Mouse (Mus musculus) forebrain, postnatal 0 days (tissue): ENCODE data around the gene Mpo. TPM values are rescaled to one million over a fixed set of nuclear protein-coding genes. Genes with fewer than 3 reads are reported as not detected.

Experiments
- ATAC-seq: fragments of 200-750 bp; cut with Nextera tagmentation; 2 replicates; pipeline ENCODE4 v1.8.0; 2017; ENCODE audit warnings: mild to moderate bottlenecking, moderate library complexity
- DNase-seq: peaks from one replicate; pipeline ENCODE4 v3.0.0-alpha.2; 2015
- H3K27ac ChIP-seq: fragments of 300-500 bp; sonication (generic); 2 replicates; pipeline ENCODE4 v1.5.1; 2014; ENCODE audit warnings: low read depth, mild to moderate bottlenecking, antibody characterized with exemption, low read length, moderate library complexity, mixed read lengths
- H3K27me3 ChIP-seq: fragments of 300-500 bp; sonication (generic); 2 replicates; pipeline ENCODE4 v1.6.1; 2014; ENCODE audit warnings: mild to moderate bottlenecking, low read length, mixed read lengths; ENCODE audit not compliant: insufficient read depth
- H3K36me3 ChIP-seq: fragments of 300-500 bp; sonication (generic); 2 replicates; pipeline ENCODE4 v1.6.1; 2014; ENCODE audit warnings: mild to moderate bottlenecking, moderate library complexity; ENCODE audit not compliant: insufficient read depth
- H3K4me1 ChIP-seq: fragments of 300-500 bp; sonication (generic); 2 replicates; pipeline ENCODE4 v1.6.1; 2014; ENCODE audit warnings: antibody characterized with exemption; ENCODE audit not compliant: insufficient read depth
- H3K4me2 ChIP-seq: fragments of 300-500 bp; sonication (generic); 2 replicates; pipeline ENCODE4 v1.6.1; 2014; ENCODE audit warnings: low read depth, mild to moderate bottlenecking, moderate library complexity
- H3K4me3 ChIP-seq: fragments of 300-500 bp; sonication (generic); 2 replicates; pipeline ENCODE4 v1.5.1; 2014; ENCODE audit warnings: low read depth, low read length, mixed read lengths
- H3K9ac ChIP-seq: fragments of 300-500 bp; sonication (generic); 2 replicates; pipeline ENCODE4 v1.6.1; 2014; ENCODE audit warnings: mild to moderate bottlenecking
- H3K9me3 ChIP-seq: fragments of 300-500 bp; sonication (generic); 2 replicates; pipeline ENCODE4 v1.6.1; 2016; ENCODE audit warnings: low read length
- CTCF ChIP-seq: sonication (generic); IDR thresholded peaks from 2 replicates; pipeline ENCODE4 v1.5.1; 2016; ENCODE audit warnings: antibody characterized with exemption, control low read depth, low read depth
- WGBS: fragments of 180-500 bp; shearing (Covaris S2); extraction: QIAGEN DNeasy Blood & Tissue Kit; methylation state at CpG from one replicate; pipeline ENCODE4 v1.1.7; 2014; 5-methylcytosine and 5-hydroxymethylcytosine counted together
- polyA plus RNA-seq: library from polyadenylated mRNA; unstranded; fragments of >200 nt; fragmentation: Nextera tagmentation; extraction: Ambion mirVana; gene quantifications from 2 replicates; pipeline ENCODE4 v1.2.1, GENCODE M21; 2015
- total RNA-seq: library from RNA; depleted of rRNA; stranded (reverse); fragments of >200 nt; gene quantifications from 2 replicates; pipeline ENCODE4 v1.2.3, GENCODE M21; 2014; rRNA removed

The Mpo gene
- total RNA-seq (0.33 and 0.46 TPM in 2 replicates), polyA plus RNA-seq (0.21 TPM in 1 of 2 replicates, not detected in the other)

DNA sequence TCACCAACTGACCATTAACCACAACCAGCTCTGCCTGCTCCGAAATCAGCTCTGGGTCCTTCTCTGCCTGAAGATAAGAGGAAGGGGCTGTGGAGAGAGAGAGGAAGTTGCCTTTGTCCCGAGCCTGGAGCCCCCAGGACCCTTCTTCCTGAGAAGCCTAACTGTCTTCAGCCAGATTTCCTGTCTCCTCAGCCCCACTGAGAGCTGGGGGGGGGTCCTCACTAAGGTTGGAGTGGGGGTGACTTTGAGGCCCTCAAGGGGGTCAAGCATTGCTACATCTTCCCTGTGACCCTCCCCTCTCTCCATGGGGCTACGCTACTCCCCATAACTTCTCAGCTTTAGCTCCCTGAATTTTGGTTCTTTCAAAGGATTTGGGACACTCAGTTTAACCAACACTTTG, at the start of gene Mpo:
Gene Mpo (plus strand): TSS at position 122 of the 400 bp plus-strand sequence.
- no peaks in the 10 kb centered on the region for H3K27me3 ChIP-seq
- no peak within 1 kb of the TSS for H3K27ac ChIP-seq
- DNase-seq, result no peak
- no peak for TF ChIP-seq CTCF
- H3K4me2 ChIP-seq, result no peak within 1 kb of the TSS
- 69% methylated on average over 3 of the region's 3 CpGs for WGBS
- H3K4me3 ChIP-seq, result no peak within 1 kb of the TSS
- no peaks in the 10 kb centered on the region for H3K36me3 ChIP-seq
- no peak within 1 kb of the TSS for H3K9ac ChIP-seq
- ATAC-seq, result no peak
- no peaks in the 10 kb centered on the region for H3K9me3 ChIP-seq
- H3K4me1 ChIP-seq, result peaks cover 3% of the 10 kb centered on the region; the same call in 1 of the 2 replicates

DNA sequence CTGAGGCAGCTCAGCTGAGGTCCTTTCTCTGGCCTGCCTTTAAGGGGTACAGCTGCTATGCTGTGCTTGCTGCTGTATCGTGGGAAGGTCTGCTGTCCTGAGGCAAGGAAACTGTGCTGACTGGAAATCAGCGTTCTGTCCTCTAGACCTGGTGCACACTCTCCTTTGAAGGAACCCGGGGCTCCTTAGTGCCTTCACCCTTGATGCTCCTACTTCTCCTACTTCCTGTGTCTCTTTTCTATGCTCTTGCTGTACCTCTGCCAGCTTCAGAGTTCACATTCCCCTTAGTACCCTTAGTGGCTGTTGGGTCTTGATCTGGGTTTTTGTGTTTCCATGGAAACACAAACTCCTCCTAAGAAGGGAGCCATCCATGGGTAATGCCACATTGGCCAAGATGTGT, 49.7 kb upstream of the Mpo start:
- 96% methylated on average over 3 of the region's 3 CpGs for WGBS
- Histone ChIP-seq H3K4me2 (no peak overlapping the region), H3K9me3 (no peaks in the 10 kb centered on the region), H3K9ac (no peak overlapping the region), H3K4me1 (no peaks in the 10 kb centered on the region), H3K27ac (no peak overlapping the region), H3K27me3 (no peaks in the 10 kb centered on the region), H3K36me3 (peaks cover 39% of the 10 kb centered on the region), H3K4me3 (no peak overlapping the region)
- ATAC-seq (no peak), DNase-seq (no peak)
- TF ChIP-seq CTCF, result no peak

GRCm38 (mm10) chr11:87744964-87745363, 48.4 kb upstream of the Mpo start:
- no peak for TF ChIP-seq CTCF
- H3K27ac ChIP-seq, result no peak overlapping the region
- 77% methylated on average over 4 of the region's 4 CpGs for WGBS
- H3K4me1 ChIP-seq, result no peaks in the 10 kb centered on the region
- no peak for ATAC-seq
- no peaks in the 10 kb centered on the region for H3K27me3 ChIP-seq
- no peak for DNase-seq
- no peak overlapping the region for H3K9ac ChIP-seq
- no peak overlapping the region for H3K4me2 ChIP-seq
- H3K4me3 ChIP-seq, result no peak overlapping the region
- H3K36me3 ChIP-seq, result peaks cover 31% of the 10 kb centered on the region
- H3K9me3 ChIP-seq, result no peaks in the 10 kb centered on the region

DNA sequence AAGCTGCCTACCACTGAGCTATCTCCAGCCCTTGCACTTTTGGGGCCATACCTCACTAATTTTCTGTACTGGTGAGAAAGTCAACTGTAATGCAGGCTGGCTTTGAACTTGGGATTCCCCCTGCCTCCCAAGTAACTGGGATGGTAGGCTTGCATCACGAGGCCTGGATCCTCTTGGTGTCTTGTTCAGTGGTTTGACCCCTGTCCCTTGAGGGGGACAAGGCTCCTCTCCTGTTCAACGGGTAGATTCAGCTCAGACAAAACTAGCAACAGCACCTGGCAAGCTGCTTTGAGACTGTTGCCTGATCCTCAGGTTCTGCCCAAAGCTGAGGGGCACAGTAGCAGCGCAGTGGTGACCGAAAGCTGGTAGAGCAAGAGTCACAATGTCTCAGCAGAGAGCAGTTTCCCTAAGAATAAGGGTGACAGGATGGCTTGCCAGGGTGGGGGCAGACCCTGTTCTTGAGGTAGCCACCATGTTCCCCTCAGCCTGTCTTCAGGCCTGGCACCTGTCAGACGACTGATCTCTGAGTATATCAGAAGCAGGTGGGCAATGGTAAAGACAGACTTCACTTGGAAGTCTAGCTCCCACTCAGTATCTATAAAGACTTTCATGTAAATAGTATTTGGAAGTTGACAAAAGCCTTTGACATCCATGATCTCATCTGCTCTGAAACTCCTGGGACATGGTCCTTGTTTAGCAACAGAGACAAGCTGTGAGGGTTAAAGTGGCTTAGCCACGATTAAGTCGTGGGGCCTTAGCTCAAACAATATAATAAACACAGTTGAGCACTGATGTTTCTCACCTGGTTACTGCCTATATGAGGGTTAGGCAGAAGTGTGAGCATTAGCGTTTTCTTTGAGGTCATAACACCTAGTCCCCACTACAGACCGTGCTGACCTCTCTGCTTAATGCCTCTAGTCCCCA, 47.5 kb upstream of the Mpo start:
- ATAC-seq (no peak), DNase-seq (no peak)
- Histone ChIP-seq H3K36me3 (peaks cover 23% of the 10 kb centered on the region), H3K27ac (no peak overlapping the region), H3K9me3 (no peaks in the 10 kb centered on the region), H3K27me3 (no peaks in the 10 kb centered on the region), H3K4me3 (no peak overlapping the region), H3K9ac (no peak overlapping the region), H3K4me1 (no peaks in the 10 kb centered on the region), H3K4me2 (no peak overlapping the region)
- no peak for TF ChIP-seq CTCF
- WGBS, result 85% methylated on average over 9 of the region's 9 CpGs

DNA sequence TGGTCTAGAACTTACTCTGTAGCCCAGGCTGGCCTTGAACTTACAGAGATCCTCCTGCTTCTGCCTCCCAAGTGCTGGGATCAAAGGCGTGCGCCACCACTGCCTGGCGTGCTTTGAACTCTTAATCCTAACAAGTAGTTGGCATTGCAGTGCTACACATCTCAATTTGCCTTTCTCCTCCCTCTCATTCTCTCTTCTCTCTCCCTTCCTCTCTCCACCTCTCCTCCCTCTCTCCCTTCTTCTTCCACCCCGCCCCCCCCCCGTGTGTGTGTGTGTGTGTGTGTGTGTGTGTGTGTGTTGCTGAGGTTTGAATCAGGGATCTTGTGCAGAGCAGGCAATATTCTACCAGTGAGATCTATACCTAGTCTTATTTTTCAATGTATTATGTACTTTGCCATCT, 46.1 kb upstream of the Mpo start:
- H3K4me3 ChIP-seq, result no peak overlapping the region
- no peak overlapping the region for H3K9ac ChIP-seq
- WGBS, result 93% methylated on average over 4 of the region's 5 CpGs
- no peak for DNase-seq
- no peak for TF ChIP-seq CTCF
- no peaks in the 10 kb centered on the region for H3K4me1 ChIP-seq
- H3K27me3 ChIP-seq, result no peaks in the 10 kb centered on the region
- H3K9me3 ChIP-seq, result no peaks in the 10 kb centered on the region
- no peak overlapping the region for H3K4me2 ChIP-seq
- no peak for ATAC-seq
- no peak overlapping the region for H3K27ac ChIP-seq
- H3K36me3 ChIP-seq, result peaks cover 13% of the 10 kb centered on the region

- Histone ChIP-seq H3K4me2 (no peak overlapping the region), H3K36me3 (peaks cover 10% of the 10 kb centered on the region), H3K4me3 (no peak overlapping the region), H3K27ac (peak overlapping the region; percentile 29; the same call in 1 of the 2 replicates), H3K9me3 (no peaks in the 10 kb centered on the region), H3K4me1 (no peaks in the 10 kb centered on the region), H3K9ac (no peak overlapping the region), H3K27me3 (no peaks in the 10 kb centered on the region)
- 75% methylated on average over 7 of the region's 7 CpGs for WGBS
- peak; percentile 51 for DNase-seq
- TF ChIP-seq CTCF, result no peak
- ATAC-seq, result peak; percentile 54
These were observed 45.7 kb upstream of the Mpo start for GRCm38 (mm10) chr11:87747716-87748115.
